ENCODE assay signal across 29 mouse cellular contexts in the genomic region with DNA sequence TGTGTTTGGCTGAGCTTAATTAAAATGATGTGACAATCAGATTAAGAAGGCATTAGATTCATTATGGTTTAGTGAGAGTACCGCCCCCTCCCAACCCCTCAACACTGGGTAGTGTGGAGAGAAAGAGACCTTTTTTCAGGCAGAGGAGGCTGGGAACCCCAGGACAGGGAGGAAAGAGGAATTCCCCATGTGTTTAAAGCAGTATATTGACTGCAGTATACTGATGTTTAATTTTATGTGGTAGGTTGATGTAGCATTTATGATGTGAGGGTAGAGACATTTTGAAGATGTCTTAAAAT. TPM values are rescaled to one million over a fixed set of nuclear protein-coding genes. Genes with fewer than 3 reads are reported as not detected.
DNase-seq lines count a peak whose midpoint lies in the region; ATAC-seq and TF ChIP-seq lines count a peak whose summit lies in the region.
"Had no signal": no experiment of that assay in that cellular context is flagged by ENCODE, and none has a peak within 500 bp of the region (broad histone marks: within the 10 kb centered on the region; RNA-seq: fewer than 3 reads in every experiment).

No protein-coding gene starts in this region.

- H3K27ac ChIP-seq in intestine, embryonic 14.5 days (ENCODE audit: low read depth) = peak overlapping the region; percentile 51; the same call in 1 of the 2 replicates
- no peak overlapping the region for H3K27ac ChIP-seq in intestine, postnatal 0 days (ENCODE audit: low read depth, low read length)
- no peak overlapping the region for H3K27ac ChIP-seq in lung, postnatal 0 days (ENCODE audit: low read length)
- peak overlapping the region; percentile 69 for H3K27ac ChIP-seq in stomach, embryonic 14.5 days (ENCODE audit: low read length)
- H3K27ac ChIP-seq in stomach, postnatal 0 days (replicated peaks) = peak overlapping the region; percentile 56
- H3K27ac ChIP-seq: embryonic facial prominence, embryonic 12.5 days; embryonic facial prominence, embryonic 15.5 days; gastrocnemius, adult 2 months; heart, embryonic 15.5 days; hindbrain, embryonic 14.5 days had no signal

- no peaks in the 10 kb centered on the region for H3K36me3 ChIP-seq in intestine, embryonic 14.5 days (ENCODE audit: control insufficient read depth, insufficient read depth, low read length)
- H3K36me3 ChIP-seq in intestine, postnatal 0 days (ENCODE audit: control insufficient read depth, insufficient read depth) = no peaks in the 10 kb centered on the region
- no peaks in the 10 kb centered on the region for H3K36me3 ChIP-seq in lung, postnatal 0 days (ENCODE audit: insufficient read depth, low read length)
- H3K36me3 ChIP-seq in stomach, embryonic 14.5 days (ENCODE audit: control insufficient read depth, insufficient read depth, low read length) = no peaks in the 10 kb centered on the region
- H3K36me3 ChIP-seq in stomach, postnatal 0 days (ENCODE audit: control insufficient read depth, insufficient read depth, low read length) = no peaks in the 10 kb centered on the region
- H3K36me3 ChIP-seq: embryonic facial prominence, embryonic 12.5 days; embryonic facial prominence, embryonic 15.5 days; G1E; heart, embryonic 15.5 days had no signal

- no peak for TF ChIP-seq EP300 in lung, postnatal 0 days (IDR thresholded peaks at IDR 0.05)
- no peak for TF ChIP-seq EP300 in stomach, postnatal 0 days (optimal IDR thresholded peaks at IDR 0.05)

- no peaks in the 10 kb centered on the region for H3K27me3 ChIP-seq in intestine, embryonic 14.5 days (replicated peaks; ENCODE audit: control insufficient read depth, insufficient read depth, low read length)
- no peaks in the 10 kb centered on the region for H3K27me3 ChIP-seq in intestine, postnatal 0 days (replicated peaks; ENCODE audit: control insufficient read depth, insufficient read depth, low read length)
- H3K27me3 ChIP-seq in lung, postnatal 0 days (replicated peaks; ENCODE audit: insufficient read depth, low read length) = no peaks in the 10 kb centered on the region
- no peaks in the 10 kb centered on the region for H3K27me3 ChIP-seq in stomach, embryonic 14.5 days (ENCODE audit: control insufficient read depth, insufficient read depth, low read length)
- no peaks in the 10 kb centered on the region for H3K27me3 ChIP-seq in stomach, postnatal 0 days (ENCODE audit: control insufficient read depth, insufficient read depth, low read length)
- H3K27me3 ChIP-seq: CH12.LX; embryonic facial prominence, embryonic 12.5 days; embryonic facial prominence, embryonic 15.5 days; heart, embryonic 12.5 days; heart, embryonic 15.5 days had no signal

- H3K4me2 ChIP-seq in intestine, embryonic 14.5 days (ENCODE audit: low read length) = no peak overlapping the region
- no peak overlapping the region for H3K4me2 ChIP-seq in intestine, postnatal 0 days (replicated peaks; ENCODE audit: low read depth)
- no peak overlapping the region for H3K4me2 ChIP-seq in lung, postnatal 0 days (replicated peaks; ENCODE audit: low read depth, low read length)
- H3K4me2 ChIP-seq in stomach, embryonic 14.5 days (replicated peaks; ENCODE audit: low read depth, low read length) = no peak overlapping the region
- H3K4me2 ChIP-seq in stomach, postnatal 0 days (replicated peaks; ENCODE audit: low read depth) = no peak overlapping the region
- H3K4me2 ChIP-seq: embryonic facial prominence, embryonic 12.5 days; embryonic facial prominence, embryonic 15.5 days; heart, embryonic 12.5 days; heart, embryonic 15.5 days; hindbrain, embryonic 14.5 days had no signal

- TF ChIP-seq CTCF in intestine, postnatal 0 days (IDR thresholded peaks at IDR 0.05; ENCODE audit: low read depth) = no peak
- no peak for TF ChIP-seq CTCF in lung, postnatal 0 days (IDR thresholded peaks at IDR 0.05)
- TF ChIP-seq CTCF in lung, adult 2 months (IDR thresholded peaks at IDR 0.05; ENCODE audit: insufficient read depth, low read length) = no peak
- TF ChIP-seq CTCF in stomach, postnatal 0 days (IDR thresholded peaks at IDR 0.05; ENCODE audit: low read depth) = no peak

- no peaks in the 10 kb centered on the region for H3K9me3 ChIP-seq in intestine, embryonic 14.5 days (ENCODE audit: control insufficient read depth, low read length)
- no peaks in the 10 kb centered on the region for H3K9me3 ChIP-seq in intestine, postnatal 0 days (ENCODE audit: control insufficient read depth)
- no peaks in the 10 kb centered on the region for H3K9me3 ChIP-seq in lung, postnatal 0 days (ENCODE audit: low read length)
- H3K9me3 ChIP-seq in stomach, embryonic 14.5 days (ENCODE audit: control insufficient read depth, low read depth, low read length) = no peaks in the 10 kb centered on the region
- H3K9me3 ChIP-seq in stomach, postnatal 0 days (ENCODE audit: control insufficient read depth, low read length) = no peaks in the 10 kb centered on the region
- H3K9me3 ChIP-seq: embryonic facial prominence, embryonic 12.5 days; embryonic facial prominence, embryonic 15.5 days; G1E; heart, embryonic 12.5 days; heart, embryonic 15.5 days had no signal

- 0 out of 2 replicates have a peak, but pooled peaks cover 5% of the 10 kb centered on the region for H3K4me1 ChIP-seq in intestine, embryonic 14.5 days (replicated peaks; ENCODE audit: control insufficient read depth, insufficient read depth, low read length)
- no peaks in the 10 kb centered on the region for H3K4me1 ChIP-seq in intestine, postnatal 0 days (replicated peaks; ENCODE audit: control insufficient read depth, insufficient read depth, low read length)
- no peaks in the 10 kb centered on the region for H3K4me1 ChIP-seq in lung, postnatal 0 days (ENCODE audit: insufficient read depth, low read depth, low read length)
- no peaks in the 10 kb centered on the region; the same call in 1 of the 2 replicates for H3K4me1 ChIP-seq in lung, adult 2 months (ENCODE audit: control insufficient read depth, insufficient read depth, low read length)
- peaks cover 6% of the 10 kb centered on the region; the same call in 1 of the 2 replicates for H3K4me1 ChIP-seq in stomach, embryonic 14.5 days (ENCODE audit: control insufficient read depth, insufficient read depth, low read length)
- 0 out of 2 replicates have a peak, but pooled peaks cover 3% of the 10 kb centered on the region for H3K4me1 ChIP-seq in stomach, postnatal 0 days (replicated peaks; ENCODE audit: control insufficient read depth, insufficient read depth)
- H3K4me1 ChIP-seq: embryonic facial prominence, embryonic 12.5 days; embryonic facial prominence, embryonic 15.5 days; heart, embryonic 12.5 days; heart, embryonic 15.5 days had no signal

- H3K4me3 ChIP-seq in intestine, embryonic 14.5 days (ENCODE audit: low read depth, low read length) = no peak overlapping the region
- H3K4me3 ChIP-seq in intestine, postnatal 0 days (ENCODE audit: low read depth, low read length) = no peak overlapping the region
- no peak overlapping the region for H3K4me3 ChIP-seq in lung, postnatal 0 days (ENCODE audit: low read depth, low read length)
- H3K4me3 ChIP-seq in lung, adult 2 months (replicated peaks; ENCODE audit: extremely low read depth, low read depth, low read length) = no peak overlapping the region
- no peak overlapping the region for H3K4me3 ChIP-seq in stomach, embryonic 14.5 days (ENCODE audit: low read depth, low read length)
- H3K4me3 ChIP-seq in stomach, postnatal 0 days (ENCODE audit: low read depth, low read length) = no peak overlapping the region
- H3K4me3 ChIP-seq: embryonic facial prominence, embryonic 12.5 days; embryonic facial prominence, embryonic 15.5 days; gastrocnemius, adult 2 months; heart, embryonic 12.5 days; heart, embryonic 15.5 days had no signal

- no peak for TF ChIP-seq POLR2A in lung, adult 2 months (IDR thresholded peaks at IDR 0.05; ENCODE audit: borderline replicate concordance, extremely low read depth, low read depth, low read length)

- no peak for DNase-seq in intestine, embryonic 14.5 days (ENCODE audit: low spot score)
- DNase-seq in lung, postnatal 0 days (ENCODE audit: low spot score) = no peak
- DNase-seq in lung, adult 2 months = no peak
- DNase-seq in stomach, postnatal 0 days (ENCODE audit: low spot score) = no peak
- DNase-seq in spleen, postnatal 10 days (ENCODE audit: low spot score in 2 of 2) = no peak
- DNase-seq in thymus, postnatal 10 days (ENCODE audit: low spot score in 2 of 2) = no peak
- DNase-seq: adrenal gland, adult 2 months; adrenal gland, postnatal 14 days; B cell, adult 2 months; cerebellum, adult 11 months; cerebellum, adult 2 months; cerebellum, adult 9-11 months; cerebellum, postnatal 25 days; forebrain, postnatal 0 days; gastrocnemius, adult 2 months; gastrocnemius, postnatal 14 days; heart, adult 18-20 months; heart, postnatal 10 days; heart, postnatal 4 days had no signal

- WGBS in intestine, embryonic 14.5 days = 38% methylated on average over 1 of the region's 1 CpGs
- 50% methylated on average over 1 of the region's 1 CpGs for WGBS in intestine, postnatal 0 days
- whole genome bisulfite sequencing in lung, postnatal 0 days = 57% methylated on average over 1 of the region's 1 CpGs
- WGBS in lung, adult 2 months = 78% methylated on average over 1 of the region's 1 CpGs
- 53% methylated on average over 1 of the region's 1 CpGs for WGBS in stomach, embryonic 14.5 days
- WGBS in stomach, postnatal 0 days = 29% methylated on average over 1 of the region's 1 CpGs

- ATAC-seq in intestine, embryonic 14.5 days (replicated peaks; ENCODE audit: low FRiP score, low TSS enrichment, low read depth) = peak; percentile 32; the same call in 1 of the 2 replicates
- no peak for ATAC-seq in intestine, postnatal 0 days
- ATAC-seq in lung, postnatal 0 days = peak; percentile 28
- ATAC-seq in stomach, embryonic 14.5 days (ENCODE audit: insufficient number of reproducible peaks, insufficient read depth, low FRiP score, low read depth) = peak; percentile 63; the same call in 1 of the 2 replicates
- ATAC-seq in stomach, postnatal 0 days (ENCODE audit: low FRiP score, low TSS enrichment) = no peak
- ATAC-seq: forebrain, embryonic 14.5 days; forebrain, postnatal 0 days had no signal

- no peak overlapping the region for H3K9ac ChIP-seq in intestine, embryonic 14.5 days (ENCODE audit: low read length)
- H3K9ac ChIP-seq in intestine, postnatal 0 days (ENCODE audit: low read depth, low read length) = no peak overlapping the region
- H3K9ac ChIP-seq in lung, postnatal 0 days (replicated peaks; ENCODE audit: low read depth) = no peak overlapping the region
- H3K9ac ChIP-seq in stomach, embryonic 14.5 days (replicated peaks; ENCODE audit: low read depth, low read length) = no peak overlapping the region
- H3K9ac ChIP-seq in stomach, postnatal 0 days (ENCODE audit: low read length) = no peak overlapping the region
- H3K9ac ChIP-seq: embryonic facial prominence, embryonic 12.5 days; embryonic facial prominence, embryonic 15.5 days; forebrain, postnatal 0 days; heart, embryonic 12.5 days; heart, embryonic 15.5 days; hindbrain, embryonic 14.5 days had no signal

RNA-seq across cellular contexts. Expression of gene Qpct, which starts 26.1 kb away (rescaled TPM):
- 10.6 and 12.6 TPM in 2 replicates for polyA plus RNA-seq in intestine, embryonic 14.5 days (2014; fragmentation: Nextera tagmentation; extraction: Ambion mirVana)
- polyA plus RNA-seq in intestine, postnatal 0 days (2015; fragmentation: Nextera tagmentation; extraction: Ambion mirVana) = 23.9 and 24.8 TPM in 2 replicates
- 26.1 and 27.1 TPM in 2 replicates for polyA plus RNA-seq in lung, postnatal 0 days (2015; fragmentation: Nextera tagmentation; extraction: Ambion mirVana)
- 4.7 and 6.1 TPM in 2 replicates for polyA plus RNA-seq in lung, adult 2 months (2012; rRNA removed)
- polyA plus RNA-seq in stomach, embryonic 14.5 days (2014; fragmentation: Nextera tagmentation; extraction: Ambion mirVana) = 12.3 and 12.9 TPM in 2 replicates
- 23.6 and 23.7 TPM in 2 replicates for polyA plus RNA-seq in stomach, postnatal 0 days (2015; fragmentation: Nextera tagmentation; extraction: Ambion mirVana)
- polyA plus RNA-seq: G1E had no signal

RNA-seq across cellular contexts. Expression of gene Prkd3, which starts 57.2 kb away (rescaled TPM):
- polyA plus RNA-seq in intestine, embryonic 14.5 days (2014; fragmentation: Nextera tagmentation; extraction: Ambion mirVana) = 44.8 and 49.2 TPM in 2 replicates
- 9.9 and 11.1 TPM in 2 replicates for polyA plus RNA-seq in intestine, postnatal 0 days (2015; fragmentation: Nextera tagmentation; extraction: Ambion mirVana)
- 24.1 and 27.6 TPM in 2 replicates for polyA plus RNA-seq in lung, postnatal 0 days (2015; fragmentation: Nextera tagmentation; extraction: Ambion mirVana)
- 11.7 and 19.0 TPM in 2 replicates for polyA plus RNA-seq in lung, adult 2 months (2012; rRNA removed)
- polyA plus RNA-seq in stomach, embryonic 14.5 days (2014; fragmentation: Nextera tagmentation; extraction: Ambion mirVana) = 47.5 and 49.9 TPM in 2 replicates
- 10.8 and 11.4 TPM in 2 replicates for polyA plus RNA-seq in stomach, postnatal 0 days (2015; fragmentation: Nextera tagmentation; extraction: Ambion mirVana)
- polyA plus RNA-seq: G1E had no signal

Comparison
In these comparisons a context has a peak if more than half of its experiments do, and no peak if none do; other contexts are left out.
1. ATAC-seq: peak in intestine, embryonic 14.5 days (single experiment), lung, postnatal 0 days (single experiment) and stomach, embryonic 14.5 days (single experiment); none in intestine, postnatal 0 days (single experiment) and stomach, postnatal 0 days (single experiment).
2. H3K27ac ChIP-seq: peak in intestine, embryonic 14.5 days (single experiment), stomach, embryonic 14.5 days (single experiment) and stomach, postnatal 0 days (single experiment); none in intestine, postnatal 0 days (single experiment) and lung, postnatal 0 days (single experiment).